Mouse (Mus musculus): ENCODE measurements around the gene Snrpa.

DNA sequence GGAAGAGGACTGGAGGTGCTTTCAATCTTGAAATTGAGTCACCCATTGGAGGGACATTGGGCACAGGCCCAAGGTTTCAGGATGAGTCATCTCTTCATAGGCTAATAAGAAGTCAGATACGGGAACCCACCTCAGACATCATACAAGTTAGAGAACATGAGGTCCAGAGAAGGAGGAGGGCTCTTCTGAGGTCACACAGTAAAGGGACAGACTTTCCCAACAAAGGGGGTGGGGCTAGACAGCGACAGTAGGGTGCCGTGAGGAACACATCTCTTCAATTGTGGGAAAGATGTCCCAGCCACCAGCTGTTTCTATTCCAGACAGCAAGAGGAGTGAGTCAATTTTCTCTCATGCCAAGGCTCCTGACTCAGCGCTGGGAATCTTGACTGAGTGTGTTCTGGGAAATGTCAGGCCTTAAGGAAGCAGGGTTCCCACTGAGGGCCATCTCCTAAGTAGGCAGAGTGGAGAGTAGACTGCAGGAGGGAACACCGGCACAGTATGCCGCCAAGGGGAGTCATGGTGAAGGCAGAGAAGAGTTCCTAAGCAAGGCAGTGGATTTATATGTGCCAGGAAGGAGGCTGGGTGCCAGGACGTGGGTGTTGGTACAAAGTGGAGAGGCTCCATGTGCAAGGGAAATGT lies 35.7 kb upstream of the Snrpa start:
- TF ChIP-seq EP300 (IDR thresholded peaks at IDR 0.05; ENCODE audit: insufficient read depth, low read depth, low read length) (no peak), CTCF (IDR thresholded peaks at IDR 0.05; ENCODE audit: low read depth, low read length) (no peak)
